Mouse (Mus musculus) small intestine, adult 2 months (tissue): ENCODE measurements around the gene Fnip2.

Experiments used
- CTCF ChIP-seq: fragments of 200-500 bp; IDR thresholded peaks from 2 replicates; pipeline ENCODE4 v1.5.1; 2012; ENCODE audit warnings: low read depth, mild to moderate bottlenecking, control low read depth, inconsistent platforms, low read length, moderate library complexity, mixed read lengths; ENCODE audit not compliant: insufficient replicate concordance, insufficient read length; ENCODE audit errors: extremely low read depth
- POLR2A ChIP-seq: fragments of 200-500 bp; IDR thresholded peaks from 2 replicates; pipeline ENCODE4 v1.6.1; 2012; ENCODE audit warnings: low read depth, mild to moderate bottlenecking, control low read depth, inconsistent platforms, low read length, moderate library complexity

DNA sequence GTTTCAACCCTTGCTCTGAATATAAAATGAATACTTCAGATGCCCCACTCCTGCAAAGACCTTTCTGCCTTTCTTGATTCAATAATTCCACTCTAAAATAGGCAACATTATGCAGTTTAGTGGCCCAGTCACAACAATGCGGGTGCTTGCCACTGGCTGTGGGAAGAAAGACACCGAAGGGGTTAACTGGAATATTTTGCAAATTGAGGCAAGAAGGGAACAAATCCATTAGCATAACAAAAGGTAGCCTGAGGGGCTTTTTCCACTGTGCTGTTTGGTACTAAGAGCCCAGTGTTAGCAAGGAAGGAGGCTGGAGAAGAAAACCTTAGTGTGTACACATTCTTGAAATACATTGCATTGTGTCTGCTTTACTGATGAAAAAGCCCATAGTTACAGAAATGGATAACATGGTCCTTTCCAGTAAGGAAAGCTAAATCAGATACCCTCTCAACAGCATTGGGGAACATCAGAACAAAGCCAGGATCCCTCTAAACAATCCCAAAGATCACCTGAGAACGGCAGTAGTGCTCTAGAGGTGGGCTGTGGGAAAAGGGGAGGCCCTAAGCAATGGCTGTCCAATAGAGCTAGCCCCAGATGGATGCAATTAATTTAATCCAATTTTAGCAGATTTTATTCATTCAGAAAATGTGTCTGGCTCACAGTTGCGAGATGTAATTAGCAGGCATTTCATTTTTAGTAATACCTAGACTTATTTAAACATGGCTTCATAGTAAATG is 150.5 kb downstream of the Fnip2 start:
- TF ChIP-seq CTCF: no peak
- no peak for TF ChIP-seq POLR2A
